Mouse (Mus musculus) liver, postnatal 0 days (tissue): Measurements from ENCODE around the gene Pycr2.

ENCODE experiments used
- CTCF ChIP-seq: sonication (generic); IDR thresholded peaks from 2 replicates; pipeline ENCODE4 v1.5.1; 2016; ENCODE audit warnings: antibody characterized with exemption, low read depth
- EP300 ChIP-seq: IDR thresholded peaks from 2 replicates; pipeline ENCODE4 v1.6.1; 2016; ENCODE audit warnings: antibody characterized with exemption, low read depth, mild to moderate bottlenecking

DNA sequence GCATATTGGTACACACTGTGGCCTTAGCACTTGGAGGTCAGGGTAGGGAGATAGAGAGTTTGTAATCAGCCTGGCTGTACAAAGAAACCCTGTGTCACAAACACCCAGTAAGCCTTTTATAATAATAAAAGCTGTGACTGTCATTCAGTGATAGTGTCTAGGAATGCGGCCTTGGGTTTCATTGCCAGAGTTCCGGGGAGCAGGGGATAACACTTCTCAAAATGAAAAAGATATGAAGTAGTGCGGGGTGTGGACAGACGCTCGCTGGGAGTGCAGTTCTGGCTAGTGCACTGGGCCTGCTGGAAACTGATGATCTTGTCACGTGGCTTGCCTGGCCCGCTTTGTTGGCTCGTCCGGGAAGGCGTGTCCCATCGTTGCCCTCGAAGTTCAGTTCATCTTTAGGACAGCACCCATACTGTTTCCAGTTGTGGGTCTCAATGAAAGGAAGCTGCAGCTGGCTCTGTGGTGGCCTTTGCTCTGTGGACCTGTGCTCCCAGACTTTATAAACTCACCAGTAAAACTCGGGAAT is 33.9 kb upstream of the Pycr2 start:
- TF ChIP-seq EP300: no peak
- TF ChIP-seq CTCF: no peak
